Mouse (Mus musculus): ENCODE results near the gene Cradd. TPM values are rescaled to one million over a fixed set of nuclear protein-coding genes. Genes with fewer than 3 reads are reported as not detected.

The Cradd gene
- total RNA-seq, 2 experiments from 2014 or later = 13.5 to 14.3 TPM

DNA sequence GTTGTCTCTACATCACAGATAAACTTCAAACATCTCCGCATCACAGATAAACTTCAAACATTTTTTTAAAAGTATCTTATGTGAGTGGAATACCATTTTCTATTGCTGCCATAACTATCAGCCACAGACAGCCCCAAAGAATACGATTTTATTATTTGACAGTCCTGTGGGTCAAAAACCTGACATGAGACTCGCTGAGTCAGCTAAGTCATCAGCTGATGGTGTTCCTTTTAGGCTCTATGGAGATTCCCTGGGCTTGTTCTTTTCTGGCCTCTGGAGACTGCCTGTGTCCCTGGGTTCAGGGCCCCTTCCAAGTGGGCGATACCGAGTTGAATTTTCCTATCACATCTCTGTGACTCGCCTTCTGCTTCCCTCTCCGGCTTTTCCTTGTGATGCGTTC lies 112.3 kb downstream of the Cradd start:
- DNase-seq (ENCODE audit: low spot score in 2 of 2) = no peak

GRCm38 (mm10) chr10:95210664-95211372 lies 113.1 kb downstream of the Cradd start:
- no peak for DNase-seq (ENCODE audit: low spot score in 2 of 2)

GRCm38 (mm10) chr10:95210167-95210566 lies 113.8 kb downstream of the Cradd start:
- no peak for DNase-seq (ENCODE audit: low spot score in 2 of 2)

DNA sequence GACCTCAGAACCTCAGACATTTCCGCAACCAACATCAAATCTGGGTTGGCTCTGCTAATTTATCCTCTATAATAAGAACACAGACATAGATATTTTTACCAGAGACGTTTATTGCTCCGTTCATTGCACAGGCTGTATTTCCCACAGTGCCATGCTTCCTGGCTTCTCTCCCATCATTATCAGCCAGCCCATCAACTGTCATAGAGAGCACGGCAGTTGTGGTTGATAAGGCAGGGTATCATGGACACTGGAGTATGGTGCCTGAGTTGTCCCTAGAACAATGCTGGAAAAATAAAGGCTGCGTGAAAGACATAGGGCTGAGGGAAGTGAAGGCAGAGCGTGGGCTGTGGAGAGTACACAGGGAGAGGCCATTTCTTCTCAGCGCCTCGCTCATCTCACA lies 116.5 kb downstream of the Cradd start:
- DNase-seq (ENCODE audit: low spot score in 2 of 2) = no peak

GRCm38 (mm10) chr10:95201514-95201913 lies 122.4 kb downstream of the Cradd start:
- no peak for DNase-seq (ENCODE audit: low spot score in 2 of 2)

GRCm38 (mm10) chr10:95200323-95200722 lies 123.6 kb downstream of the Cradd start:
- DNase-seq (ENCODE audit: low spot score in 2 of 2) = peak in 1 of 2 experiments; percentile 50

GRCm38 (mm10) chr10:95199541-95200269 lies 124.2 kb downstream of the Cradd start:
- no peak for DNase-seq (ENCODE audit: low spot score in 2 of 2)

DNA sequence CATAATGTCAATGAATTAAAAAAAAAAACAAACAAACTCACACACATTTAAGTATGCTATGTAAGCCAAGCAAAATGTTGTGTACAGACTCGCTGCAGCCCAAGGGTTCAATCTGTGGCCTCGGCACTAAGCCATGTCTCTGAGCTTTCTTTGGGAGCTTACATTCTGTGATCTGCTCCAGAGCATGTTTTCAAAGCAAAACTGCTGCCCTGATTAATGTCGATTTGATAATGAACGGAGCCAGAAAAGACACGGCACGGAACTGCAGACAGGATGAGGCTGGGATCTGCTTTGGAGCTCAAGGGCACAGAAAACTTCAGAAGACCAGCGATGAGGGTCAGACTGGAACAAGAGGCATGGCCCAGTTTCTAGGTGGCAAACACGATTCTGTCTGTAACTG lies 126.6 kb downstream of the Cradd start:
- DNase-seq (ENCODE audit: low spot score in 2 of 2) = no peak

GRCm38 (mm10) chr10:95195719-95196118 lies 128.2 kb downstream of the Cradd start:
- no peak for DNase-seq (ENCODE audit: low spot score in 2 of 2)

DNA sequence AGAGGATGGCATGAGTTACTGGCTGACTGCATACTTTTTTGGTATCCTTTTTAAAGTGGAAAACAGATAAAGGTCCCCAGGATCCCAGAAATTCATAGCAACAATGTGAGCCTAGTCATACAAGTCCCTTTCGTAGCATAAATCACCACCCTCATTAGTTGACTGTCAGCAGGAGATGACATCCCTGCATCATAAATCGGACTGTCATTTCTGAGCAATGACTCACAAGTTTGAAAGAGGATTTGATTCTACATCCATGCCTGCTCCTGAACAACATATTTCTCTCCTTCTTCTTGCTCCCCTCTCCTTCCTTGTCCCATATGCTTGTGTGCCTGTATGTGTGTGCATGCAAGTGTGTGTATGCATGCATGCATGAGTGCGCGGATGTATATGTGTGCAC lies 129.2 kb downstream of the Cradd start:
- no peak for DNase-seq (ENCODE audit: low spot score in 2 of 2)

GRCm38 (mm10) chr10:95193875-95194281 lies 130.1 kb downstream of the Cradd start:
- DNase-seq (ENCODE audit: low spot score in 2 of 2) = no peak

DNA sequence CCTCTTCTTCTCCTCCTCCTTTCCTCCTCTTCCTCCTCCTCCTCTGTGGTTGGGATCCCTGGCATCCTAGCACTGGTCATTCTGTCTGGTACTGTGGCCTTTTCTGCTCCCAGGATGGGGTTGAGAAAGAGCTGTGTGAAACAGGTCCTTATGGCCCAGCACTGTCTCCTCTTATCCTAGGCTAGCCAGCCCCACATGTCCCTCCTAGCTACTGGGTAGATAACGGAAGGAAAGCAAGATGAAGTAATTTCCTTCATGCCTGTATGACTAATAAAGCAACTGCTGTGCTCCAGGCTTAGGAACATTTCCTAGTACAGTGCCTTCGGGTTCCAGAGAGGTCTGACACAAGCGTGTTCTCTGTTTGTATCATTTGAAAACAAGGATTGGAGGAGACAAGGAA lies 132.1 kb downstream of the Cradd start:
- DNase-seq (ENCODE audit: low spot score in 2 of 2) = no peak

DNA sequence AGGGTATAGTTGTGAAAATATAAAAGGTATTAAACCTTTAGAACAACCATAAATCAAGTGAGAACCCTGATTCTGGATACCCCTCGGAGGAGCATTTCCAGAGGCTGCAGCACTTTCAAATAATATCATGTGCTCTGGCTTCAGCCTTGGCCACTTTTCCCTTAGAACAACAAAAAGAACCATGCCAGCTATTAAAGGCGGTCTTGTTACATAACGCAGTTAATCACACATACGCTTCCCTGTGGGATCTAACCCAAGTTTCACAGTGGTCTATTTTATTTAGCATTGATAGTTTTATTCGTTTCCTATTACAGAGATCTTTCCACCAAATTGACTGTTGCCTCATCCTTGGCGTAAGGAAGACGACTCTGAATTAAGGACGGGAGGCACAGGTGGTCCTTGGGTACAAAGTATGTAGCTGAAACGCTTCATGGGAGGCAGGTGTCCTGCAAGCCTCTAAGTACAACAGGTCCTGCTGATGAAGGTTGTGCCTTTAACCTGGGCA lies 132.7 kb downstream of the Cradd start:
- no peak for DNase-seq (ENCODE audit: low spot score in 2 of 2)

- DNase-seq (ENCODE audit: low spot score in 2 of 2) = no peak
Measured at GRCm38 (mm10) chr10:95189550-95190211, 134.3 kb downstream of the Cradd start.

DNA sequence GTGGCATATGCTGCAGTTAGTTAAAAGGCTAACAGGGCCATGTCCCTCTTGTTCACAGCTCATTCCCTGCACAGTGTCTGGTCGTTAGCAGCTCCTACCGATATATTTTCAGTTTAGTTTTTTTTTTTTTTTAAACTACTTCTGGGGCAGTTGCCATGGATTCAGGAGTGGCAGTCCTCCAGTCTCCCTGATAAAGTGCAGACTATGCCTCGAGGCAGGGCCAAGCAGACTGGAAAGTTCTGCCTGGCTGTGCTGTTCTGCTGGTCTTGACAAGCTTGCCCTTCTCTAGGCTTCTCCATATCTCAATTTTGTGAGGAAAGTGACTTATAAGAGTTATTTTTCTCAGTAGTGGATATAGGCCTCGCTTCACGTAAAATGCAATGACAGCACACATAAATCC lies 139.7 kb downstream of the Cradd start:
- no peak for DNase-seq (ENCODE audit: low spot score in 2 of 2)

DNA sequence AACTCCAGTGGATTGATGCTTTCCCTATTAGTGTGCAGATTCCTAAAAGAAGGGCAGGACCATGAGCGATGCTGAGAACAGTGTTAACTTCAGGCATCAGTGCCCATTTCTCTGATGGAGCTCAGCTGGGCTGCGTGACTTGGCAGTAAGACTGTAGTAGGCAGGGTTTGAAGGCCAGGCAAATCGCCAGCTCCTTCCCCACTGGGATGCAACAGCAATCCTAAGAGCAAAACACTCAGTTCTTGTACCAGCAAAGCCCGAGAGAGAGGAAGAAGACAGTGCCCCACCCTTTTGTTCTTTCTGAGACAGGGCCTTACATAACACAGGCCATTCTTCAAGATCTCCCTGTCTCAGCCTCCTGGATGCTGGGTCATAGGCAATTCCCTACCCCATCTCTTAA lies 140.9 kb downstream of the Cradd start:
- DNase-seq (ENCODE audit: low spot score in 2 of 2) = peak in 1 of 2 experiments; percentile 64

- no peak for DNase-seq (ENCODE audit: low spot score in 2 of 2)
Measured at GRCm38 (mm10) chr10:95182405-95182804, 141.5 kb downstream of the Cradd start.

GRCm38 (mm10) chr10:95181553-95181952 lies 142.4 kb downstream of the Cradd start:
- DNase-seq (ENCODE audit: low spot score in 2 of 2) = peak in 1 of 2 experiments; percentile 28

GRCm38 (mm10) chr10:95180900-95181299 lies 143.0 kb downstream of the Cradd start:
- DNase-seq (ENCODE audit: low spot score in 2 of 2) = no peak

DNA sequence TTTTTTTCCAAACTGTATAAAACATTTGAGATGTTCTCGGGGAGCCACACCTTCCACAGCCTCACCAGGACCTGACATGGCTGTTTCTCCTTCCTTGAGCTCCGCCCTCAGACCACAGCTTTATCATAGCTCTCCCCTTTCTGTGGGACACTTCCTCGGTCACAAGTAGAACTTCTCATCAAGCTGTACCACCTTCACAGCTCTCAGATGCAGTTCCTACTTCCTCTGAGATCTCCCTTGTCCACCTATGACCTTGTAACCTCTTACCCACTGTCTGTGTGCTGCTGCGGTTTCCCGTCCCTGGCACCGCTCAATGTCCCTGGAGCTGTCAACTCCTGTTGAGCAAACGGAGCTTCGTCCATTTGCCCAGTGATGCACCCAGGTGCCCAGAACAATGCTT lies 143.8 kb downstream of the Cradd start:
- no peak for DNase-seq (ENCODE audit: low spot score in 2 of 2)

DNA sequence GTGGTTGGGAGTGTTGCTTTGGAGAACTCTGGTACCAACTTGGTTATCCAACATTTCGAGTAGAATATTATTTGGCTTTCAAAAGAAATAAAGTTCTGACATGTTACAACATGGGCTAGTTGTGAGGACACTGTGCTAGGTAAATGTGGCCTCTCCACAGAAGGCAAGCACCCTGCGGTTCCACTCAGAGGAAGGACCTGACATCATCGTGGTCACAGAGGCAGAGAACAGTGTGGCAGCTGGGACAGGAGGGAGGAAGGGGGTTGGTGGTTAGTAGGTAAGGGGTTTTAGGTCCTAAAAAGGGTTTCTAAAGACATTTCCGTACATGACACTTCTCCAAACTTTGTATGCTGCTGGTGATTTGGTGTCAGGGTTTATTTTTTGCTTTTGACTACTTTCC lies 145.1 kb downstream of the Cradd start:
- no peak for DNase-seq (ENCODE audit: low spot score in 2 of 2)

Measured in gastrocnemius, postnatal 4 days (tissue).